Mouse (Mus musculus) frontal cortex, postnatal 36 days (tissue): ENCODE measurements around the gene Ehmt1.
"Not testable (repeated sequence)": the region's sequence is repeated elsewhere in the genome, so short reads cannot be mapped to it uniquely, and the experiment has no call there.

ENCODE experiments used
- DNase-seq, 2 experiments: peaks; one replicate each; pipeline ENCODE4 v3.0.0; 2022; ENCODE audit warnings: low spot score in 2 of 2

The Ehmt1 gene

GRCm38 (mm10) chr2:24918930-24919838 lies at the start of gene Ehmt1:
Gene Ehmt1, minus strand, starts transcription at chr2:24919614.
- peak; percentile 93 to 94 for DNase-seq

GRCm38 (mm10) chr2:24962304-24963000 lies 43.0 kb upstream of the Ehmt1 start, which contains the start of gene Dph7:
Gene Dph7, plus strand, starts transcription at chr2:24962400.
- DNase-seq: peak; percentile 91

- peak in 1 of 2 experiments; percentile 38 for DNase-seq
Observed at GRCm38 (mm10) chr2:24960910-24961309, 41.5 kb upstream of the Ehmt1 start.

- DNase-seq: no peak
Observed at GRCm38 (mm10) chr2:24952537-24953055, 33.2 kb upstream of the Ehmt1 start.

GRCm38 (mm10) chr2:24950189-24950535 lies 30.7 kb upstream of the Ehmt1 start:
- DNase-seq: no peak

- DNase-seq: peak; percentile 96 to 97
Observed at GRCm38 (mm10) chr2:24949421-24950188, 30.2 kb upstream of the Ehmt1 start, which contains the start of gene Zmynd19. Gene Zmynd19, plus strand, starts transcription at chr2:24949792.

GRCm38 (mm10) chr2:24944304-24944703 lies 24.9 kb upstream of the Ehmt1 start:
- not testable (repeated sequence) for DNase-seq

- DNase-seq: no peak
Observed at GRCm38 (mm10) chr2:24942092-24942491, 22.7 kb upstream of the Ehmt1 start.

GRCm38 (mm10) chr2:24935057-24935796 lies 15.8 kb upstream of the Ehmt1 start, which contains the start of gene Arrdc1:
Gene Arrdc1, minus strand, starts transcription at chr2:24935252.
- peak; percentile 72 to 84 for DNase-seq

- peak in 1 of 2 experiments; percentile 16 for DNase-seq
Observed at GRCm38 (mm10) chr2:24934441-24934963, 15.1 kb upstream of the Ehmt1 start.

GRCm38 (mm10) chr2:24929593-24929992 lies 10.2 kb upstream of the Ehmt1 start:
- no peak for DNase-seq

GRCm38 (mm10) chr2:24929119-24929518 lies 9.7 kb upstream of the Ehmt1 start:
- no peak for DNase-seq

GRCm38 (mm10) chr2:24927810-24928479 lies 8.5 kb upstream of the Ehmt1 start:
- DNase-seq: no peak

GRCm38 (mm10) chr2:24926965-24927358 lies 7.5 kb upstream of the Ehmt1 start:
- no peak for DNase-seq

- DNase-seq: no peak
Observed at GRCm38 (mm10) chr2:24926345-24926964, 7.0 kb upstream of the Ehmt1 start.

- no peak for DNase-seq
Observed at GRCm38 (mm10) chr2:24925284-24925683, 5.9 kb upstream of the Ehmt1 start.

GRCm38 (mm10) chr2:24923561-24923960 lies 4.1 kb upstream of the Ehmt1 start:
- DNase-seq: no peak

- no peak for DNase-seq
Observed at GRCm38 (mm10) chr2:24919839-24920175, 393 bp upstream of the Ehmt1 start.

- no peak for DNase-seq
Observed at GRCm38 (mm10) chr2:24914762-24915161, 4.7 kb downstream of the Ehmt1 start.

GRCm38 (mm10) chr2:24912589-24912988 lies 6.8 kb downstream of the Ehmt1 start:
- DNase-seq: no peak
